Mouse (Mus musculus) CH12.LX (cell line): Measurements from ENCODE around the gene Cdh13. TPM values are rescaled to one million over a fixed set of nuclear protein-coding genes. Genes with fewer than 3 reads are reported as not detected.

Source experiments
- DNase-seq: peaks from one replicate; pipeline ENCODE4 v3.0.0-alpha.2; 2013; ENCODE audit errors: extremely low read depth
- H3K27ac ChIP-seq: 2 replicates; pipeline ENCODE4 v1.5.1; 2012; ENCODE audit warnings: low read depth, mild to moderate bottlenecking, control low read depth, moderate library complexity; ENCODE audit not compliant: insufficient read depth
- H3K27me3 ChIP-seq: replicated peaks from 2 replicates; pipeline ENCODE3; 2012; ENCODE audit warnings: inconsistent platforms
- H3K36me3 ChIP-seq, 2 experiments: replicated peaks in 1 of 2; 2 replicates each; pipeline versions ENCODE3 to v1.6.1; 2012; ENCODE audit warnings: inconsistent platforms in 1 of 2, low read length in 1 of 2, mild to moderate bottlenecking in 1 of 2, mixed read lengths in 1 of 2, moderate library complexity in 1 of 2; ENCODE audit not compliant: control insufficient read depth in 1 of 2, insufficient read depth in 1 of 2
- H3K4me1 ChIP-seq, 2 experiments: 2 replicates each; pipeline ENCODE4 v1.6.1; 2012; ENCODE audit warnings: inconsistent platforms in 1 of 2, moderate library complexity in 1 of 2; ENCODE audit not compliant: insufficient read depth in 2 of 2, control insufficient read depth in 1 of 2
- H3K4me2 ChIP-seq: 2 replicates; pipeline ENCODE4 v1.6.1; 2012; ENCODE audit warnings: low read depth, mild to moderate bottlenecking, control low read depth; ENCODE audit not compliant: poor library complexity, insufficient read depth, severe bottlenecking
- H3K4me3 ChIP-seq, 3 experiments: fragments of 150-350 bp in 1 of 3; sonication (generic) in 1 of 3; replicated peaks in 1 of 3; 2 replicates each; pipeline versions ENCODE3 to v1.5.1; 2011 to 2012; ENCODE audit warnings: low read depth in 2 of 3, low read length in 2 of 3, mild to moderate bottlenecking in 2 of 3, moderate library complexity in 2 of 3, control low read depth in 1 of 3, improper control_type of control experiment in 1 of 3, inconsistent platforms in 1 of 3, mixed read lengths in 1 of 3; ENCODE audit not compliant: poor library complexity in 1 of 3
- H3K79me2 ChIP-seq: replicated peaks from 2 replicates; pipeline ENCODE4 v1.6.1; 2012; ENCODE audit warnings: mild to moderate bottlenecking, moderate library complexity; ENCODE audit not compliant: control insufficient read depth, poor library complexity, insufficient read depth, severe bottlenecking; ENCODE audit errors: extremely low read depth
- H3K9ac ChIP-seq: 2 replicates; pipeline ENCODE4 v1.6.1; 2012; ENCODE audit warnings: low read depth, mild to moderate bottlenecking, control low read depth, moderate library complexity; ENCODE audit not compliant: insufficient read depth
- H3K9me3 ChIP-seq: replicated peaks from 2 replicates; pipeline ENCODE3; 2012; ENCODE audit warnings: low read length, inconsistent platforms, mixed read lengths
- BHLHE40 ChIP-seq: IDR thresholded peaks from 2 replicates; pipeline ENCODE4 v1.6.1; 2011; ENCODE audit warnings: mild to moderate bottlenecking, low read depth, low read length, improper control_type of control experiment
- CHD1 ChIP-seq: IDR thresholded peaks from 2 replicates; pipeline ENCODE4 v1.6.1; 2012; ENCODE audit warnings: low read depth, low read length, improper control_type of control experiment, inconsistent platforms
- CHD2 ChIP-seq: IDR thresholded peaks from 2 replicates; pipeline ENCODE4 v1.6.1; 2011; ENCODE audit warnings: low read length, improper control_type of control experiment
- CTCF ChIP-seq, 2 experiments: IDR thresholded peaks in 1 of 2; conservative IDR thresholded peaks in 1 of 2; 2 replicates each; pipeline ENCODE4 v1.5.1; 2011 to 2012; ENCODE audit warnings: low read depth in 2 of 2, low read length in 2 of 2, improper control_type of control experiment in 1 of 2, inconsistent platforms in 1 of 2, mild to moderate bottlenecking in 1 of 2, moderate library complexity in 1 of 2
- JUN ChIP-seq: IDR thresholded peaks from 2 replicates; pipeline ENCODE4 v1.6.1; 2011; ENCODE audit warnings: low read depth, mild to moderate bottlenecking, low read length, improper control_type of control experiment, moderate library complexity; ENCODE audit not compliant: insufficient read depth
- JUND ChIP-seq: conservative IDR thresholded peaks from 2 replicates; pipeline ENCODE4 v1.6.1; 2011; ENCODE audit warnings: low read depth, low read length, improper control_type of control experiment
- KAT2A ChIP-seq: IDR thresholded peaks from 2 replicates; pipeline ENCODE4 v1.6.1; 2012; ENCODE audit warnings: low read length, improper control_type of control experiment, inconsistent platforms; ENCODE audit not compliant: insufficient replicate concordance
- MAZ ChIP-seq: IDR thresholded peaks from 2 replicates; pipeline ENCODE4 v1.6.1; 2012; ENCODE audit warnings: low read depth, mild to moderate bottlenecking, inconsistent platforms, low read length, improper control_type of control experiment, moderate library complexity
- MXI1 ChIP-seq: IDR thresholded peaks from 2 replicates; pipeline ENCODE4 v1.6.1; 2011; ENCODE audit warnings: mild to moderate bottlenecking, low read depth, low read length, improper control_type of control experiment
- MYC ChIP-seq: IDR thresholded peaks from 2 replicates; pipeline ENCODE4 v1.6.1; 2011; ENCODE audit warnings: low read depth, mild to moderate bottlenecking, improper control_type of control experiment, low read length
- NELFE ChIP-seq: IDR thresholded peaks from 2 replicates; pipeline ENCODE4 v1.6.1; 2011; ENCODE audit warnings: low read depth, low read length, improper control_type of control experiment
- NRF1 ChIP-seq: IDR thresholded peaks from 2 replicates; pipeline ENCODE4 v1.6.1; 2014; ENCODE audit warnings: low read depth, mild to moderate bottlenecking, inconsistent platforms, low read length, improper control_type of control experiment, moderate library complexity
- POLR2AphosphoS2 ChIP-seq: IDR thresholded peaks from 2 replicates; pipeline ENCODE4 v1.6.1; 2011; ENCODE audit warnings: low read depth, low read length, improper control_type of control experiment
- SMC3 ChIP-seq: IDR thresholded peaks from 2 replicates; pipeline ENCODE4 v1.6.1; 2011; ENCODE audit warnings: low read depth, low read length, improper control_type of control experiment
- TCF12 ChIP-seq: IDR thresholded peaks from 2 replicates; pipeline ENCODE4 v1.6.1; 2014; ENCODE audit warnings: low read depth, mild to moderate bottlenecking, inconsistent platforms, low read length, improper control_type of control experiment
- USF1 ChIP-seq: IDR thresholded peaks from 2 replicates; pipeline ENCODE4 v1.6.1; 2014; ENCODE audit warnings: low read depth, mild to moderate bottlenecking, inconsistent platforms, low read length, improper control_type of control experiment
- USF2 ChIP-seq: conservative IDR thresholded peaks from 2 replicates; pipeline ENCODE4 v1.6.1; 2011; ENCODE audit warnings: low read depth, low read length, improper control_type of control experiment
- ZNF384 ChIP-seq: IDR thresholded peaks from 2 replicates; pipeline ENCODE4 v1.6.1; 2012; ENCODE audit warnings: low read depth, low read length, improper control_type of control experiment, inconsistent platforms
- dilution Hi-C: fragments of 300-500 bp; cut with MboI; formaldehyde crosslinking; loops from 2 replicates; pipeline ENCODE4 v1.14.3; 2020; ENCODE audit warnings: low sequenced_read_pairs; ENCODE audit not compliant: extremely low pct_unique_long_range_greater_than_20kb, extremely low pct_ligation_motif_present
- in situ Hi-C: fragments of 300-500 bp; cut with MboI; formaldehyde crosslinking; loops from 3 replicates; pipeline ENCODE4 v1.14.3; 2019; ENCODE audit warnings: low sequenced_read_pairs, low pct_ligation_motif_present, low pct_unique_long_range_greater_than_20kb, mixed read lengths
- polyA plus RNA-seq: library from polyadenylated mRNA; unstranded; fragments of >175 nt; gene quantifications from 2 replicates; pipeline ENCODE4 v1.2.1, GENCODE M21; 2012; ENCODE audit warnings: low read depth; ENCODE audit not compliant: insufficient read length
- total RNA-seq, 2 experiments: library from RNA; depleted of rRNA; stranded (reverse); fragments of 300-350 nt in 1 of 2; fragments of >200 nt in 1 of 2; gene quantifications; 2 replicates each; pipeline ENCODE4 v1.2.3; 2012 to 2014

Cdh13 gene
- total and polyA plus RNA-seq, 3 experiments, result not detected

DNA sequence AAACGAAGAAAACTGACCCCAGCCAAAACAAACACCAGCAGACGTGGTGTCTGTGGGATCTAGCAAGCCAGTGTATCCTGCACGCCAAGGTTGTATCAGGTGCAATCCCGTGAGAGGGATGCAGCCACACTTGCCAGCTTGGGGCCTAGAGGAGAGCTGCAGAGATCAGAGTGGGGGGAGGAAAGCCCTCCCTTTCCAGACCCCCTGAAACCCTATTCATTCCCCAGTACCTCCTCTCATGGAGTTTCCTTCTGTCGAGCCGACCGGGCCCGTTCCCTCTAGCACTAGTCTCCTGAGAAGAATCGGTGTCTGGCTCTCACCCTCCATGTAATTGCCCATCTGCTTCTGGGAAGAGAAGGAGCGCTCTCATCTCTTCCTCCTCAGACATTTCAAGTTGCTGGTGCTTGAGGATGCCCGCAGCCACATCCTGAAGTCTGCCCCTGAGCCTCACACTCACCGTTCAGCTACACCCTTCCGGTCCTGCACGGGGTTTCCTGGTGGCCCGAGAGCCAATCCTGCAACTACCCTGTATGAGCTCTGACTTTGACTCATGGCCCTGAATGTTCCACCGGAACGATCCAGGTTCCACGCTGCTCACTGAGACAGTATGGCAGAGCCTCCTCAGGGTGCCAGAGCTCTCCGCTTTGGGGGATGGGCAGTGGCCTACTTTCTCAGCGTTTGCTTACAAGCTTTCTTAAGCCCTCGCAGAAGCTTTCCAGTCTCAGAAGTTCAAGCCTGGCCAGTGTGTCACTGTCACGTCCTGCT lies 351.9 kb downstream of the Cdh13 start:
- DNase-seq, result no peak

DNA sequence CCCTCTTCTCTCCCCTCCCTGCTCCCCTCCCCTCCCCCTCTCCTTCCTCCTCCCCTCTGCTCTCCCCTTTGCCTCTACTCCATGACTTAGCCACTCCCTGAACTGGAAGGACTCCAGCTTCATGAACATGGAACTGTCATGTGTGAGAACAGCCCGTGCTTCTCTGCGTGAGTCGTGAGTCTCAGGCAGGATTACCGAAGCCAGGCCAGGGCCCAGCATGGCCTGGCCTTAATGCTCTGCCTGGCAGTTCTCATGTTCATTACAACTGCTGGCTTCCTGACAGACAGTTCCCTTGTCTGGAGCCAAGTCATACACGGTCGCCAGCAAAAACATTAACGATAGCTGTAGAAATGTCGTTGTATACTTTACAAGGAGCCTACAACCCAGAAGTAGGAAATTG lies 356.1 kb downstream of the Cdh13 start:
- DNase-seq, result no peak
- dilution Hi-C loops (no loop called here), in situ Hi-C loops (no loop called here)
- H3K4me1 ChIP-seq, result no peaks in the 10 kb centered on the region
- H3K27me3 ChIP-seq, result no peaks in the 10 kb centered on the region
- H3K36me3 ChIP-seq, result no peaks in the 10 kb centered on the region
- no peaks in the 10 kb centered on the region for H3K79me2 ChIP-seq
- no peak overlapping the region for H3K4me2 ChIP-seq
- no peak overlapping the region for H3K4me3 ChIP-seq
- TF ChIP-seq CHD1 (no peak), TCF12 (no peak), MYC (no peak), ZNF384 (no peak), NRF1 (no peak), NELFE (no peak), MXI1 (no peak), JUND (no peak), SMC3 (no peak), BHLHE40 (no peak), JUN (no peak), USF1 (no peak), CHD2 (no peak), CTCF (conservative IDR thresholded peaks at IDR 0.05 in 1 of 2, IDR thresholded peaks at IDR 0.05 in 1 of 2; ENCODE audit: low read depth in 2 of 2, low read length in 2 of 2) (no peak), MAZ (no peak)
- H3K27ac ChIP-seq, result no peak overlapping the region
- H3K9ac ChIP-seq, result no peak overlapping the region
- peaks cover 74% of the 10 kb centered on the region for H3K9me3 ChIP-seq

More for the DNA sequence above, 351.9 kb downstream of the Cdh13 start:
- no peak overlapping the region for H3K4me3 ChIP-seq
- H3K4me2 ChIP-seq, result no peak overlapping the region
- H3K79me2 ChIP-seq, result no peaks in the 10 kb centered on the region
- dilution Hi-C loops, result no loop called here
- in situ Hi-C loops, result no loop called here
- no peak overlapping the region for H3K9ac ChIP-seq
- no peaks in the 10 kb centered on the region for H3K36me3 ChIP-seq
- H3K27me3 ChIP-seq, result no peaks in the 10 kb centered on the region
- TF ChIP-seq USF2, result no peak
- no peak for TF ChIP-seq POLR2AphosphoS2
- no peak for TF ChIP-seq KAT2A
- TF ChIP-seq BHLHE40, result no peak
- no peak overlapping the region for H3K27ac ChIP-seq
- H3K4me1 ChIP-seq, result no peaks in the 10 kb centered on the region
- peaks cover 73% of the 10 kb centered on the region for H3K9me3 ChIP-seq
